Mouse (Mus musculus): ENCODE measurements at regions not wholly inside any gene's neighbourhood (a gene's known extent, or its start where the extent isn't known, plus 50 kb on each side); places are given as distances from the start of the nearest gene placed in this dataset.

DNA sequence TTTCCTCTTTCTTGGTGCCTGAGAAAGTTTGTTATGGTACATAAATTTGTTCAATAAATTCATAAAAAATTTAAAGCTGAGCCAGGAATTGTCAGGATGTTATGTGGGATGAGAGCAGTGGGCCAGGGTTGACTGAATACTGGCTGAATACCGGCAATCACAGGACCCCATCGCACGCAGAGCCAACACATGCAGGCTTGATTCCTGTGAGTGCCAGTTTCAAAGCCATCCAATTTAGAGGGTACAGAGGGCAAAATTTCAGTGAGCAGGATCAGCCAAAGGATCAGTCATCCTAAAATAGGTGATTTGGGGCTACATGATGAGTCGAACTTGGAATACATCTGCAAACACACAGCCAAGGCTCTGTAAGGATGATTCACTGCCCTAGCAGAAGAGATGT is 583.6 kb upstream of the Nectin3 start:
- Histone ChIP-seq H3K27me3 (ENCODE audit: control insufficient read depth, insufficient read depth, low read depth, low read length) (no peaks in the 10 kb centered on the region), H3K36me3 (ENCODE audit: control insufficient read depth, insufficient read depth) (no peaks in the 10 kb centered on the region), H3K9me3 (replicated peaks; ENCODE audit: control insufficient read depth, low read length) (no peaks in the 10 kb centered on the region), H3K27ac (ENCODE audit: low read length) (no peak overlapping the region), H3K4me1 (ENCODE audit: control insufficient read depth, low read depth, low read length) (no peaks in the 10 kb centered on the region), H3K4me3 (ENCODE audit: low read depth, low read length) (no peak overlapping the region), H3K9ac (ENCODE audit: low read depth, low read length) (no peak overlapping the region), H3K4me2 (ENCODE audit: low read depth, low read length) (no peak overlapping the region)
- ATAC-seq (ENCODE audit: low read depth) = no peak
- WGBS (ENCODE audit: insufficient replicate concordance) = 73% methylated on average over 4 of the region's 4 CpGs

DNA sequence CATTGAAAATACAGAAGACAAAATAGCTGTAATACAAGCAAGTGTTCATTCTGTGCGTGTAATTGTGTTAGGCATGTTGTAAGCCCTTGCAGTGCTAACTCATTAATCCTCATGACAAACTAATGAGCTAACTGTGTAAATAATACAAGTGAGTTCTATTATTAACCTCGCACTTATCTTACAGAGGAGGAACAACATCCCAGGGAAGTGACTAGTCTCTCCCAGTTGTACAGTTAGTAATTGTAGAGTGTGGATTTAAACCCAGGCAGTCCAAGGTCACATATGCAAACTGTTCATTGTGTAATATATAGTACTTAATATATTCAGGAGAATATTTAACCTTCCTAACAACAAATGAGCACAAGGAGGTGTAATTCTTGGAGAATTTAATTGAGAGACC is 582.0 kb upstream of the Nectin3 start:
- no peaks in the 10 kb centered on the region for H3K4me1 ChIP-seq (ENCODE audit: control insufficient read depth, low read depth, low read length)
- ATAC-seq (ENCODE audit: low read depth) = no peak
- no peaks in the 10 kb centered on the region for H3K36me3 ChIP-seq (ENCODE audit: control insufficient read depth, insufficient read depth)
- no peak overlapping the region for H3K4me2 ChIP-seq (ENCODE audit: low read depth, low read length)
- no peak overlapping the region for H3K27ac ChIP-seq (ENCODE audit: low read length)
- H3K27me3 ChIP-seq (ENCODE audit: control insufficient read depth, insufficient read depth, low read depth, low read length) = no peaks in the 10 kb centered on the region
- H3K9me3 ChIP-seq (replicated peaks; ENCODE audit: control insufficient read depth, low read length) = no peaks in the 10 kb centered on the region
- H3K9ac ChIP-seq (ENCODE audit: low read depth, low read length) = no peak overlapping the region
- no peak overlapping the region for H3K4me3 ChIP-seq (ENCODE audit: low read depth, low read length)
- WGBS (ENCODE audit: insufficient replicate concordance) = 53% methylated on average over 2 of the region's 2 CpGs

- H3K9me3 ChIP-seq (replicated peaks; ENCODE audit: control insufficient read depth, low read length) = no peaks in the 10 kb centered on the region
- H3K4me2 ChIP-seq (ENCODE audit: low read depth, low read length) = no peak overlapping the region
- H3K27ac ChIP-seq (ENCODE audit: low read length) = no peak overlapping the region
- H3K4me1 ChIP-seq (ENCODE audit: control insufficient read depth, low read depth, low read length) = no peaks in the 10 kb centered on the region
- no peaks in the 10 kb centered on the region for H3K27me3 ChIP-seq (ENCODE audit: control insufficient read depth, insufficient read depth, low read depth, low read length)
- no peak overlapping the region for H3K9ac ChIP-seq (ENCODE audit: low read depth, low read length)
- no peaks in the 10 kb centered on the region for H3K36me3 ChIP-seq (ENCODE audit: control insufficient read depth, insufficient read depth)
- no peak overlapping the region for H3K4me3 ChIP-seq (ENCODE audit: low read depth, low read length)
- 65% methylated on average over 8 of the region's 8 CpGs for WGBS (ENCODE audit: insufficient replicate concordance)
- no peak for ATAC-seq (ENCODE audit: low read depth)
Measured at GRCm38 (mm10) chr16:47059293-47059963, 561.1 kb upstream of the Nectin3 start.

GRCm38 (mm10) chr16:47058811-47059210 is 560.5 kb upstream of the Nectin3 start:
- no peak overlapping the region for H3K27ac ChIP-seq (ENCODE audit: low read length)
- no peaks in the 10 kb centered on the region for H3K4me1 ChIP-seq (ENCODE audit: control insufficient read depth, low read depth, low read length)
- WGBS (ENCODE audit: insufficient replicate concordance) = 63% methylated on average over 5 of the region's 5 CpGs
- no peak for ATAC-seq (ENCODE audit: low read depth)
- H3K9me3 ChIP-seq (replicated peaks; ENCODE audit: control insufficient read depth, low read length) = no peaks in the 10 kb centered on the region
- H3K9ac ChIP-seq (ENCODE audit: low read depth, low read length) = no peak overlapping the region
- H3K27me3 ChIP-seq (ENCODE audit: control insufficient read depth, insufficient read depth, low read depth, low read length) = no peaks in the 10 kb centered on the region
- H3K4me2 ChIP-seq (ENCODE audit: low read depth, low read length) = no peak overlapping the region
- H3K36me3 ChIP-seq (ENCODE audit: control insufficient read depth, insufficient read depth) = no peaks in the 10 kb centered on the region
- H3K4me3 ChIP-seq (ENCODE audit: low read depth, low read length) = no peak overlapping the region

DNA sequence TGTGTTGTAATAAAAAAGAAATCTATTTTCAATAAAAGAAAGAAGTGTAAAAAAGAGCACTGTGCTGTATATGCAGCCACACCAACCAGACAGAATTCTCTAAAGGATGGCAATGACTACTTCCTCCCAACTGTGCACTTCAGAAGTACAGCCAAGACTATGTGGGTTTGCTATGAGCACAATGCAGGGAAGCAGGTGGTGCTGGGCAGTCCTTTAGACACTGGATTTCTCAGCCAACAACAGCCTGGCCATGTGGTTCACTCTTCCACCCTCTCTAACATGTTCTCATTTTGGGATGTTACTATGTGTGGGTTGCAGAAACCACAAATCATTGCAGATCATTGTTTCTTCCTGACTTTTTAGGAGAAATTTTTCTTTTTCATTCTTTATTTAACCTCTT is 527.6 kb upstream of the Nectin3 start:
- H3K9ac ChIP-seq (ENCODE audit: low read depth, low read length) = no peak overlapping the region
- no peaks in the 10 kb centered on the region for H3K27me3 ChIP-seq (ENCODE audit: control insufficient read depth, insufficient read depth, low read depth, low read length)
- no peak overlapping the region for H3K4me2 ChIP-seq (ENCODE audit: low read depth, low read length)
- H3K27ac ChIP-seq (ENCODE audit: low read length) = no peak overlapping the region
- no peak overlapping the region for H3K4me3 ChIP-seq (ENCODE audit: low read depth, low read length)
- H3K4me1 ChIP-seq (ENCODE audit: control insufficient read depth, low read depth, low read length) = no peaks in the 10 kb centered on the region
- no peaks in the 10 kb centered on the region for H3K36me3 ChIP-seq (ENCODE audit: control insufficient read depth, insufficient read depth)
- ATAC-seq (ENCODE audit: low read depth) = no peak
- H3K9me3 ChIP-seq (replicated peaks; ENCODE audit: control insufficient read depth, low read length) = no peaks in the 10 kb centered on the region

- no peak overlapping the region for H3K4me3 ChIP-seq (ENCODE audit: low read depth, low read length)
- no peak overlapping the region for H3K27ac ChIP-seq (ENCODE audit: low read length)
- no peak for ATAC-seq (ENCODE audit: low read depth)
- no peaks in the 10 kb centered on the region for H3K36me3 ChIP-seq (ENCODE audit: control insufficient read depth, insufficient read depth)
- no peak overlapping the region for H3K4me2 ChIP-seq (ENCODE audit: low read depth, low read length)
- no peaks in the 10 kb centered on the region for H3K27me3 ChIP-seq (ENCODE audit: control insufficient read depth, insufficient read depth, low read depth, low read length)
- H3K4me1 ChIP-seq (ENCODE audit: control insufficient read depth, low read depth, low read length) = no peaks in the 10 kb centered on the region
- H3K9me3 ChIP-seq (replicated peaks; ENCODE audit: control insufficient read depth, low read length) = no peaks in the 10 kb centered on the region
- WGBS (ENCODE audit: insufficient replicate concordance) = 42% methylated on average over 3 of the region's 3 CpGs
- no peak overlapping the region for H3K9ac ChIP-seq (ENCODE audit: low read depth, low read length)
Measured at GRCm38 (mm10) chr16:47017486-47017885, 519.2 kb upstream of the Nectin3 start.

- Histone ChIP-seq H3K27me3 (ENCODE audit: control insufficient read depth, insufficient read depth, low read depth, low read length) (no peaks in the 10 kb centered on the region), H3K9me3 (replicated peaks; ENCODE audit: control insufficient read depth, low read length) (no peaks in the 10 kb centered on the region), H3K27ac (ENCODE audit: low read length) (no peak overlapping the region), H3K36me3 (ENCODE audit: control insufficient read depth, insufficient read depth) (no peaks in the 10 kb centered on the region), H3K4me2 (ENCODE audit: low read depth, low read length) (no peak overlapping the region), H3K4me3 (ENCODE audit: low read depth, low read length) (no peak overlapping the region), H3K4me1 (ENCODE audit: control insufficient read depth, low read depth, low read length) (no peaks in the 10 kb centered on the region), H3K9ac (ENCODE audit: low read depth, low read length) (no peak overlapping the region)
- WGBS (ENCODE audit: insufficient replicate concordance) = 53% methylated on average over 6 of the region's 6 CpGs
- no peak for ATAC-seq (ENCODE audit: low read depth)
Measured at GRCm38 (mm10) chr16:46982910-46983600, 484.7 kb upstream of the Nectin3 start.

DNA sequence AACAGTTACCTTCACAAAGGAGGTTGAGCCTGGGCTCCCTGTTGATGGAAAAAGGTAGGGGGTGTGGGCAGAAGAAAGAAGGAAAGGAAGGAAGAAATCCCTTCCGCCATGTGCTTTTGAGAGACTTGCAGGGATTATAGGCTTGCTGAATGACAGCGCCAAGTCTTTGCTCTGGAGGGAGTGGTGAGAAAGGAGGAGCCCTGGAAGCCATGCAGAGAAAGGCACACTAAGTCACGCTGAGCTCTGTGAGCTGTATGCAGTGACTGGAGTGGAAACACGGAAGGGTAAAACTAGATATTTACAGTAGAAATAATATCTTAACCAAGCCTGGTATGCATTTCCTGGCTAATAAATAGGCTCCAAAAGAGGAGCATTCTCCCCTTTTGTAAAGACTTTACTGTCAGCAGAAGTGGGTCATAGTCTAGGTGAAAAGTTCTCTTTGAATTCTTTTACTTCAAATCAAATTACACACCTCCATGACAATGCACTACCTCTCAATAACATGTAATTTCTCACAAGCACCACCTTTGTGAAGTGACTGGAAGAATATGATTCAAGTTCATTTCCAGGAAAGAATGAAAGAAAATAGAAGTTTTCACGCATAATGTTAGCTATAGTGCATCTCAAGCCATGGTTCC is 484.1 kb upstream of the Nectin3 start:
- Histone ChIP-seq H3K4me1 (ENCODE audit: control insufficient read depth, low read depth, low read length) (no peaks in the 10 kb centered on the region), H3K27me3 (ENCODE audit: control insufficient read depth, insufficient read depth, low read depth, low read length) (no peaks in the 10 kb centered on the region), H3K4me3 (ENCODE audit: low read depth, low read length) (no peak overlapping the region), H3K9me3 (replicated peaks; ENCODE audit: control insufficient read depth, low read length) (no peaks in the 10 kb centered on the region), H3K4me2 (ENCODE audit: low read depth, low read length) (no peak overlapping the region), H3K9ac (ENCODE audit: low read depth, low read length) (no peak overlapping the region), H3K27ac (ENCODE audit: low read length) (no peak overlapping the region), H3K36me3 (ENCODE audit: control insufficient read depth, insufficient read depth) (no peaks in the 10 kb centered on the region)
- no peak for ATAC-seq (ENCODE audit: low read depth)
- WGBS (ENCODE audit: insufficient replicate concordance) = 55% methylated on average over 5 of the region's 5 CpGs

- Histone ChIP-seq H3K27ac (ENCODE audit: low read length) (no peak overlapping the region), H3K27me3 (ENCODE audit: control insufficient read depth, insufficient read depth, low read depth, low read length) (no peaks in the 10 kb centered on the region), H3K9me3 (replicated peaks; ENCODE audit: control insufficient read depth, low read length) (no peaks in the 10 kb centered on the region), H3K36me3 (ENCODE audit: control insufficient read depth, insufficient read depth) (no peaks in the 10 kb centered on the region), H3K4me2 (ENCODE audit: low read depth, low read length) (no peak overlapping the region), H3K4me1 (ENCODE audit: control insufficient read depth, low read depth, low read length) (no peaks in the 10 kb centered on the region), H3K4me3 (ENCODE audit: low read depth, low read length) (no peak overlapping the region), H3K9ac (ENCODE audit: low read depth, low read length) (no peak overlapping the region)
- WGBS (ENCODE audit: insufficient replicate concordance) = 60% methylated on average over 7 of the region's 7 CpGs
- ATAC-seq (ENCODE audit: low read depth) = no peak
Measured at GRCm38 (mm10) chr16:46965741-46966140, 467.4 kb upstream of the Nectin3 start.
